Mouse (Mus musculus): ENCODE measurements at regions not wholly inside any gene's neighbourhood (a gene's known extent, or its start where the extent isn't known, plus 50 kb on each side); places are given as distances from the start of the nearest gene placed in this dataset.
"Not testable (repeated sequence)": the region's sequence is repeated elsewhere in the genome, so short reads cannot be mapped to it uniquely, and the experiment has no call there.

DNA sequence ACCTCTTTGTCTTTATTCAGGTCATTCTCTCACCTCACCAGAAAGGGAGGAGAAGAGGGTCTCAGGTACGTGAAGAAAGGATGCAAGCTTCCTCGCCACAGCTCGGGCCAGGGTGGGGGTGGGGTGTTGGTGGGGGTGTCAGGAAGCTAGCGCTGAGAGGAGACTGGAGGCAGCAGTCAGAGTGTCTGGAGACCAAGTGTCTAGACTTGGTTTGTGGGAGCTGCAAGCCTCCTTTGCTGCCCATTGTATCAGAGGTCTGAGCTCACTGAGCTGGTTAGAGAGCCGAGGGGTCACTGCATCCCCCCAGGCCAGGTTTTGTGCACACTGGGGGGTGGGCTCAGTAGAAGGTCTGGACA lies 159.4 kb upstream of the Myt1l start:
- peak in 1 of 2 experiments; percentile 15 for DNase-seq (ENCODE audit: low spot score in 2 of 2)

GRCm38 (mm10) chr12:29391756-29392155 lies 136.4 kb upstream of the Myt1l start:
- no peak for DNase-seq (ENCODE audit: low spot score in 2 of 2)

GRCm38 (mm10) chr12:29394271-29394670 lies 133.9 kb upstream of the Myt1l start:
- no peak for DNase-seq (ENCODE audit: low spot score in 2 of 2)

DNA sequence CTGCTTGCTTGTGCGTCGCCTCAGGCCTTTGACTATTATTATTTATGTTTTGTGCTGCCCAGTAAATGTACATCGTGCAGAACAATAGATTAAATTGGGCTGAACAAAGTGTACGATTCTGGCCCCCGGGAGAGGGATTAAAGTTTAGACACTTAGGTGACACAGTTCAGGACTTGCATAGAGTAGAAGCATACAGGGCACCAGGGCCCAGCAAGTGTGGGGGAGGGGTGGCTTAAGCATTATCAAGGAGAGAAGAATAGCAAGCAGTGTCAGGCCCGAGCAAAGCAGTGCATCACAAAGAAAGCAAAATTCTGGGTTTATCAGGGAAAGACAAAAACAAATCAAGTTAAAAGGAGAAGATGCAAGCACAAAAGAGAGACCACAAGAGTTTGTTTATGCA lies 133.3 kb upstream of the Myt1l start:
- no peak for DNase-seq (ENCODE audit: low spot score in 2 of 2)

DNA sequence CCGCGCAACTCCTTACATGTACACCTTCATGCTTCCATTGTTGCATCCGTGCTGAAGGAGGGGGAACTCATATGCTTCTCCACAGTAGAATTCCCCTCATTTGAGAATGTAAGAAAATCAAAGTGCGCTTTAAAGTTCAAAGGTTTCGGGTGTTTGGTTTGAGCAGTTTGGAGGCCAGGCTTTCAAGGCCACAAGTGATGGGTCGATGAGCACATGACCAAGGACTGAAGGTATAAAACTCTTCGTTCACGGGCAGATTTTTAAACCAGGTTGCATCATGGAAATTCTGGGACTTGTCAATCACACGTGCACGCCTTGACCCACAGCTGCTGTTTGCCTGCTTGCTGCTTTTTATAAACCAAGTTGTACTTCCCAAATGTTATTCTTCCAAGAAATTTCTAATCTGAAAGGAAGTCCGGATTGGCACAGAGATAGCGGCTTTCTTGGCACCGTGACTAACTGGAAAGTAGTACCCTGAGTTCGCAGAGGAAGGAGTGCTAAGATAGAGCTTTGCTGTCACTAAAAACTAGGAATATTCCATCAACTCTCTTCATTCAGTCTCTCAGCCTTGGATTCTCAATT lies 132.7 kb upstream of the Myt1l start:
- DNase-seq (ENCODE audit: low spot score in 2 of 2), result peak in 1 of 2 experiments; percentile 38

DNA sequence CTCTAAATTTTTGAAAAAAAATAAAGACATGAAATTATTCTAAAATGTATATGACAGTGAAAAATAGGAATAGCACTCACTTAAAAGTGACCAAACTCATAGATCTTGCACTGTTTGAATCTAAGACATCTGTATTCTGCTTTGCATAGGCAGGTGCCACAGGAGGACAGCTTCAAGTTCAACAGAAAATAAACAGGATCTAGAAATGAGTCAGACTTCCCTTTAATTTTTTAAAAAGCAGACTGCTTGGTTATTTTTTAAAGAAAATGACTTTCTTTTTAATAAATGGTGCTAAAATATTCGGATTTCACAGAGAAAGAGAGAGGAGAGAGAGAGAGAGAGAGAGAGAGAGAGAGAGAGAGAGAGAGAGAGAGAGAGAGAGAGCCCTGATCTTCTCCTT lies 123.8 kb upstream of the Myt1l start:
- no peak for DNase-seq (ENCODE audit: low spot score in 2 of 2)

DNA sequence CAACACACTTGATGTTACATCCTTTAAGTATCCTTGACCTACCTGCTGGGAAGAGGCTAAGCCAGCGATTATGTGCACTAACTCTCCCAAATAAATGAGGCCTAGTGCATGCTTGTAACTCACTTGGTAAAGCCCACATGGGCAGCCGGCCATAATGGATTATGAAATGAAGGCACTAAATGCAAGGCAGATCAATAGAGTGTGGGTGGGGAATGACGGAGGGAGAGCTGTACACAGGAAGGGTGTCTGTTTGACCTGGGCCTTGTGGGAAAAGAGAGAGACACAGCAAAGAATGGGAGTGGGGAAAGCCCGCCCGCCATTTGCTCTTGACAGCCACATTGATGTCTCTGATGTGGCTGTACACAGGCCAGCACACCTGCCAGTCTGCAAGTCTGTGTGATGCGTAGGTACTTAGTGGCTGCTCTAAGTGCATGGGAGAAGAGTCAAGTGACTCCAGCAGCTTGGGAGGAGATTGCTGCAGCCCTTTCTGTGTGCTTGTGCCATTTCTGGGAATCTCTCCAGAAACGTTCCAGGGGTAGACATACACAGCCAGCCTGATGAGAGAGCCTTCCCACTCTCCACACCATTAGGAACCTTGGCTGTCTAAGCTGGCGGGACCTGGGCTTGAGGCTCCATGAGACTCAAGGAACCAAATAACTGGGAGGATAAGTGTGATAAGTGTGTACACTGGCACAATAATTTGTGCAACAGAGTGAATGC lies 118.7 kb upstream of the Myt1l start:
- DNase-seq (ENCODE audit: low spot score in 2 of 2), result no peak

DNA sequence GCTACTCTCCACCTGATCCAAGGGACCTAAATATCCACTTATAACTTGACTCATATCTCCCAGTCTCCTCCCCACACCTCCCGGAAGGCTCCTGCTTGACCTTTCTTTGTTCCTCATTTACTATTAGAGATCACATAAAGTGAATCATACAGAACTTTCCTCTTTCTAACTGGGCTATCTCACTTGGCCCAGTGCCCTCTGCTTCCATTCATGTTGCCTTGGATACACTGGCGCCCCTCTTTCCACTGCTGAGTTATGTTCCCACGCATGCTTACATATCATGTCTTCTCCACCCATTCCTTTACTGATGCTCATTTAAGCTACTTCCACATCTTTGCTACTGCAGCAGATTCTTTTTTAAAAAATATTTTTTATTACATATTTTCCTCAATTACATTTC lies 94.2 kb upstream of the Myt1l start:
- DNase-seq (ENCODE audit: low spot score in 2 of 2), result peak; percentile 54

DNA sequence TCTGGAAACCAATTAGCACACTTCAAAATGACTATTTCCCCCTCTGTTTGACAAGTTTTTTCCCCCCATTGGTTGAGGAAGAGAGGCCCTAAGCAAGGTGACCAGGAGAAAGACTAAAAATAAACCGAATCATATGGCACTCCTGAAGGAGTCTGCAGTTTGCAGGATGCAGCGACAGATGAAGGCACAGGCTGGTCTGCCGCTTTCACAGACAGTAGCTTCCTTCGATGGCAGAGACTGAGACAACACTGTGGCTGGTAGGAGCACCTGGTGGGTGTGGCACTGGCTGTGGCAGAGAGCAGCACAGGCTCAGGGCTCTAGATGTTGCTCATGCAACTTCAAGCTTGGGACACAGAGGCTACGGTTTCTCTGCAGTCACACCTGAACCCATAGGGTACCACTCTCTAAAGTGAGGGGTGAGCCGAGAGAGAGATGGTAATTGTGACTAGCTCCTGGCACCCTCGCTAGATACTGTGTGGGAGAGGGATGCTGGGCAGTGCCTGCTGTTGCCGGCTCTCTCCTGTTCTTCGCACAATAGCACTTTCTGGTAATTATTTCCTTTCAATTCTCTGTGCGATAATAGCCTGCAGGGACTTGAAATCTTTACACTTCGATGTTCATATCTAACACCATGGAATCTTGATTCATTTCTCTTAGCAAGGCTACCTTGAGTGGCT lies 88.7 kb upstream of the Myt1l start:
- DNase-seq (ENCODE audit: low spot score in 2 of 2), result peak; percentile 63 to 82

DNA sequence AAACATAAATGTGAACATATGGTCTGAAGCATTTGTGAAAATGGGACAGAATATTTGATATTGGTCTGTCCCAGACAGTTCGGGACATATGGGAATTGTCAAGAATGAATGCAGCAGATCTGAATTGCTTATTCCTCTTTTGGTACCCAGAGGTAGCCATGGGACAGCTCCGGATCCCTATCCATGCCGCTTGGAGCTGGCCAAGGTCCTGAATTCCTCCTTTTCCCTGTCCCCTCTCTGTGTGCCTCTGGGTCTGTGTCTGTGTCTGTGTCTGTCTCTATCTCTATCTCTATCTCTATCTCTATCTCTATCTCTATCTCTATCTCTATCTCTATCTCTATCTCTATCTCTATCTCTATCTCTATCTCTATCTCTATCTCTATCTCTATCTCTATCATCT lies 63.0 kb upstream of the Myt1l start:
- DNase-seq (ENCODE audit: low spot score in 2 of 2), result not testable (repeated sequence)
